Mouse (Mus musculus) layer of hippocampus, postnatal 10 days (tissue): ENCODE measurements around the gene Srgap3. TPM values are rescaled to one million over a fixed set of nuclear protein-coding genes. Genes with fewer than 3 reads are reported as not detected.
A peak's percentile ranks its signal among the peaks of the same experiment; 100 is the strongest.

Experiments used
- DNase-seq, 2 experiments: peaks; one replicate each; pipeline ENCODE4 v3.0.0; 2021; ENCODE audit warnings: low spot score in 2 of 2
- total RNA-seq, 2 experiments: library from RNA; stranded (reverse); gene quantifications; 2 replicates each; pipeline ENCODE4 v1.2.3; 2021

The Srgap3 gene
- total RNA-seq, 2 experiments from 2014 or later: 256 to 268 TPM

DNA sequence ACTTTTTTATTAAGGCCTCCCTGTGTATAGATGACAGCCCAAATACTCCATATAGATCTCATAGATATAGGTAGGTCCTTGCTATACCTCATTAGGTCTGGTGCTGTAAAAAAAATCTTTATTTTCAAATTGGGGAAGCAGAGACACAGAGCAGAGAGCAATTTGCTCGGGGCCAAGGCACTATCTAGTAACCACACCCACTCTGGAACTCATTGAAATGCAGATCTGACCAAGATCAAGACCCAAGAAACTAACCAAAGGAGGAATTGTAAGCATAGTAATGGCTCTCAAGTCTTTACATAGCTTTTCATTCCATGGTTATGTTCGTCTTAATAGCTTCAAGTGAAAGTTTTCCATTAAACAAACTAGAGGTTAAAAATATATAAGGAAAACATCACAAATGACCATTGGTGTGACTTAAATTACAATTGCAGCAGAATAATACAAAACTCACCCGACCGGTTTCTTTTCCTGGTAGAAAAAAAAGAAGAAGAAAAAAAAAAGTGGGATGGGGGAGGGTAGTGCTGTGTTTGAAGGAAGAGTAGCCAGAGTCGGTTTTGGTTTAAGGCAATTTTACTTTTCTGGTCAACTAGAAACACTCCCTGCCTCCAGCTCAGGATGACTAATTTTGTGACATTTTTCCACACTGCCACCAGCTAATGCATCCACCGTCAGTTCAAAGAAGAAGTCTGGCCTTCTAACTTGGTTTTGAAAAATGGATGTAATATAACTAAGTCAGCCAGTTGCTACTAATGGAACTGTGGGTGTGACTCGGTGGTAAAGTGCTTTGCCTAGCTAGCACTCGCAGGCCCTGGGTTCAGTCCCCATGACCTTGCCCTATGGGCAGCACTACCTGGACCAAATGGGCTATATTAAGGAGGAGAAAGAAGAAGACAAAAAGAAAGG lies 3.4 kb upstream of the Srgap3 start:
- DNase-seq: no peak

- no peak for DNase-seq
These were observed 2.2 kb upstream of the Srgap3 start for GRCm38 (mm10) chr6:112949220-112949619.

GRCm38 (mm10) chr6:112948416-112948815 lies 1.4 kb upstream of the Srgap3 start:
- no peak for DNase-seq

DNA sequence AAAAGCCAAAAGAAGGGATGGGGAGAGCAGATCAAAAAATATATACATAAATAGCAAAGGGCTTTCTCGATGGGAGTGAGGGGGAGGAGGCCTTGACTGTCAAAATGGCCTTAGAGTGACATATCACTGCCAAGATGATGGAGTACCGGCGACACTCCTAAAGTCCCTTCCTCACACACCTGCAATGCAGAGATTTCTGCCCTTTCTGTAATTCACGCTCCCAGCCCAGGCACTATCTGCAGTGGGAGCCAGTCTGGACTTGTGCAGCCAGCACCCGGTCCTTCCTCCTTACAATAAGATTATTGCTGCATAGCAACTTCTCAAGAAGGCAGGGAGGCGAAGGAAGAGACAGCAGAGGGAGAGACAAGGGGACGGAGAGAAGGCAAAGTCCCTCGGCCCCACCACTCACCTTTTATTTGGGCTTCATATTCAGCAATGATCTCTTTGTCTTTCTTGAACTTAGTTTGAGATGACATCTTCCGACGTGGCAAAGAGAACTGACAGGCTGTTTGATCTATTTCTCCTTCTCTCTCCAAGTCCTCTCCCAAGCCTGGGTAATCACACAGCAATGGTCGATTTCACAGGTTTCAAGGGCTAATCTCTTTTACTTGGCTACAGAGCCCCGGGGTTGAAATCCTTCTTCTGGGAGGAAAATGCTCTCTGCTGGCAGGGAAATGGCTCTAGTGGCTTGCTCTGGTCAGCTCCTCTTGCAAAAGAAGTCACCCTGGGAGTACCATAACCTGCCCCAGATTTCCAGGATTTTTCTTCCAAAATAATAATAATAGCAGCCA lies 850 bp downstream of the Srgap3 start:
- DNase-seq: peak in 1 of 2 experiments; percentile 46

DNA sequence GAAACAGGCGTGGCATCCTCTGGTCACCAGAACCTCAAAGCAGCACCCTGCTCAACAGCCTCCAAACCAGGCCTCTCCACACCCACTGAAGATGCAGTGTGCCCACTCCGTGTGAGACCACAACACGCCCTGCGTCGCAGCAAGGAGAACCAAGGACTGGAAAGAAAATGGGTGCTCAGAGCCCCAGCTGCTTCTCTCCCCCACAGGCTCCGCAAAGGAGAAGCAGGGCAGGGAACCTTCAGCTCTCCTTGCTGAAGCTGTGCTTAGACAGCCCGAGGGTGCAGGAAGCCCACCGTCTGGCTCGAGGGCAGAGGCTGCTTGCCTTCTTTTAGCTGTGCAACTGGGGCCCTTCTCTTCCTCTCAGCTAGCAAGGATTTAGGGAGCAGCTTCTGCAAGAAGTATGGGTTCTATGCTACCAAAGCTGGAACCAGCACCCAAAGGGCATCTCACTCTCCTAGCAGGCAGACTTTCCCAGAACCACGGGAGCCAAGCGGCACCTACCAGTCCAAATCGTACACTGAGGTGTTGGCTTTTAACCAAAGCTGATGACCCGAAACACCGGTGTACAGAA lies 1.8 kb downstream of the Srgap3 start:
- peak; percentile 47 to 60 for DNase-seq

DNA sequence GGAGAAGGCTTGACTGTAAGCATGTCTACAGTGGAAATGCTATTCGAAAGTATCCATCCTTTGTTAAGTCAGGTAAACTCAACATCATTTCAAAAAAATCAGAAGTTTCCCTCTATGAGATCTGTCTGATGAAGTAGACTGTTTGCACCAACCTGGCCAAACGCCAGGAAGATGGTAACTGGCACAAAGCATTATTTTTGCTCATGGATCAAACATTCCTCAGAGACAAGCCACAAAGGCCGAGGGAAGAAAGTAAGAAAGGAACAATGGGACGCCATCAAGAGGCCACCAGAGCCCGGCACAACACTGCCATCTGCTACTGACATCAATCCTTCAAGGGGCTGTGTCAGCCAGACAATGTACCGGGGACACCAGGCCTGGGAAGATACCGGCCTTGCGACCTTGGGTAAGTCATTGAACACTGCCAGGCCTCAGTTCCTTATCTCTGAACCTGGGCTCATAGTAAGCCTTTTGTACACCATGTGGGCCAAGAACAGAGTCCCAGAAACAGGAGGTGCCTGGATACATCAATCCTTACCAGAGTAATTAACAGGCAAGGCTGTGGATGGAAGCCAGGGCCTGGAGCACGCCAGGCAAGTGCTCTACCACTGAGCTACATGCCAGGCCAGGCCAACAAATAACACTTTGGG lies 3.3 kb downstream of the Srgap3 start:
- DNase-seq: peak; percentile 52 to 53

GRCm38 (mm10) chr6:112939281-112939680 lies 7.8 kb downstream of the Srgap3 start:
- DNase-seq: no peak

DNA sequence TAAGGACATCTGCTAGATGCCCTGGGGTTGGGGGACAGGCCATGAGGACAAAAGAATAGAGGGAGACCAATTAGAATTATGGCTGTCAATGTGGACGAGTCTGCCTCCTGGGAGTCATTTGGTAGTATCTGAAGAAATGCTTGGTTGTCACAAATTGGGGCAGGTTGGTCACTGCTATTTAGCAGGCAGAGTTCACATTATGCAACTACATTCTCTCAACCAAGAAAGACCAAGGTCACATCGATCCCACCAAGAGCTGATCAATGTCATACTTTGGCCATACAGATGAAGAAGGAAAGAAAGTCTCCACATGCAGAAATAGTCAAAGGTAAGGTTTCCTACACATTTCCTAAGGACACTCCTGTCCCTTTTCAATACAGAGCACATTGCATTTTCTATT lies 9.3 kb downstream of the Srgap3 start:
- DNase-seq: no peak

GRCm38 (mm10) chr6:112934501-112934900 lies 12.6 kb downstream of the Srgap3 start:
- no peak for DNase-seq

GRCm38 (mm10) chr6:112932611-112933010 lies 14.5 kb downstream of the Srgap3 start:
- DNase-seq: no peak

DNA sequence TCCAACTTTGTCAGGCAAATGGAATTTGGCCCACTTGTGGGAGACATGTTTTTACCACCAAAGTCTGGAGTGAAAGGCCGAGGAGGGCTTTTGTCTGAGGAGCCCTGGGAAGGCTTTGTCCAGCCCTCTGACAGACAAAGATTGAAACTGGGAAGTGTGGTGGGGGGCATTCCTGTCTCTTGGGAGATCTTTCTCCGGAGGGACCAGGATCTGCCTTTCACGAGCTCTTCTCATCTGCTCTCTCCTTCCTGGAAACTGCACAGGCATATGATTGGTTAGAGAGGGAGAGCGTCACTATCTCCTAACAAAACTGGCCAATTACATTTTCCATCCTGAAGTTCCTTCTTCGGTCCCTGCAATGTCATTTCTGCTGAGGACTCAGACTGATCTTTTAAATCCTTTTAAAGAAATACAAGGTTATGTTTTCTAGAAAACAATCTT lies 17.0 kb downstream of the Srgap3 start:
- DNase-seq: no peak

GRCm38 (mm10) chr6:112929291-112929984 lies 17.6 kb downstream of the Srgap3 start:
- no peak for DNase-seq

GRCm38 (mm10) chr6:112928841-112929240 lies 18.2 kb downstream of the Srgap3 start:
- no peak for DNase-seq

- DNase-seq: no peak
These were observed 19.7 kb downstream of the Srgap3 start for GRCm38 (mm10) chr6:112927341-112927740.

- no peak for DNase-seq
These were observed 21.1 kb downstream of the Srgap3 start for GRCm38 (mm10) chr6:112926011-112926410.

- DNase-seq: peak in 1 of 2 experiments; percentile 45
These were observed 21.7 kb downstream of the Srgap3 start for GRCm38 (mm10) chr6:112925234-112925975.

DNA sequence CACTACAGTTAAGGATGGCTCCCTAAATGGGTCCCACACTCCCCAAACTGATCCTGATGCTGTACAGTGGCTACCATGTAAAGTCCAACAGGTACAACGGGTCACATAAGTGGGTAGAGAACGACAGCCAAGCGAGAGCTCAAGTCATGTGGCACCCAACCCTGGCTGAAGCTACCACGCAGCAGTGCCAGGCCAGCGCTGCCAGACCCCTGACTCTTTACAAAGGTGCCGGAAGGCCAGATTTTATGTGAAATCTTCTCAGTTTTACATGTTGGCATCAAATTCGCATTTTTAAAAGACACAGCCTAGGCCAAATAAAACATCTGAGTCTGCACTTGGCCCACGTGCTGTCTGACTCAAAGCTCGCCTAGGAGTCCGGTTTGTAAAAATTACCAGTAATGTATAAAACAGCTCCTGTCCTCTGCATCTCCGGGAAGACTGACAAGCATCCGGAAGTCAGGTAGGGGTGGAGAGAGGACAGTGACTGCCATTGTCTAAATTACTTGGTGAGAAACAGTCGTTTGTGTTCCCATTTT lies 22.4 kb downstream of the Srgap3 start:
- no peak for DNase-seq

- DNase-seq: no peak
These were observed 26.4 kb downstream of the Srgap3 start for GRCm38 (mm10) chr6:112920619-112921195.

DNA sequence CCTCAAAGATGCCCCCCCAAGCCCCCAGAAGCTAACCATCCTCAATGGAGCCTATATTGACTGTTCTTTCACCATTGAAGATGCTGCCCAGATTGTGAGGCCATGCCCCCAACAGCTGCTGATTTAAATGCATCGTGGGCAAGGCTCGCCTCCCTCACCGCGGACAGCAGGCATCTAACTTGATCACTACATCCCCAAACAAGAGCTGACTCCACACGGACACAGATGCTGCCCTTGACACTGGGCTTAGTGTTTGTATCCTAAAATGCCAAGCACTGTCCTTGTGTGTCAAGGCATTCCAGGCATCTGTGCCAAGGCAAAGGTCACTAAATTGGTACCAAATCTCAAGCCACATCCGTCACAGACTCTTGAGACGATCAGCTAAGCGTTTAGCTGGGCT lies 29.3 kb downstream of the Srgap3 start:
- DNase-seq: no peak
